Mouse (Mus musculus) ES-Bruce4 (cell line): ENCODE results near the gene Rassf1.

Experiments
- CTCF ChIP-seq: IDR thresholded peaks from one replicate; pipeline ENCODE4 v1.8.1; 2011; ENCODE audit warnings: low read depth, low read length
- EP300 ChIP-seq: IDR thresholded peaks from 2 replicates; pipeline ENCODE4 v1.6.1; 2011; ENCODE audit warnings: low read depth, low read length; ENCODE audit not compliant: insufficient read depth
- POLR2A ChIP-seq: IDR thresholded peaks from one replicate; pipeline ENCODE4 v1.8.1; 2011; ENCODE audit warnings: low read length; ENCODE audit not compliant: insufficient read depth

DNA sequence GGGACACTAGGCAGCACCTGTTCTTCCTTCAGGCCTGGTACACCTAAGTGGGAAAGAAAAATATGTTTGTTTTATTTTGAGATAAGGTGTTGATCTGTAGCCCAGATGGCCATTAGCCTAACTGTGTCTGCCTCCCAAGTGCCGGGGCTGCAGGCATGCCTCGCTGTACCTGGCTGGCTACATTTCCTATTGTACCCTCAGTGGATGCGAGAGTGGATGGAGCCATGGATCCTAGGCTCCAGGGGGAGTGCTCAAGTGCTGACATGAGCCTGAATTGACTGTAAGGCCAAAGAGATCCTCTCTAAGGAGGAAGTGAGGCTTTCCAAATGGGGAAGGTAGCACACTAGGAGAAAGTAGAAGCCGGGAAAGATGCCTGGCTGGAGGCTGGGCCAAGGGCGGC, 3.4 kb upstream of the Rassf1 start:
- TF ChIP-seq CTCF = no peak
- no peak for TF ChIP-seq EP300
- no peak for TF ChIP-seq POLR2A
